Mouse (Mus musculus) heart, adult 2 months (tissue): Measurements from ENCODE around the gene Fam162a. TPM values are rescaled to one million over a fixed set of nuclear protein-coding genes. Genes with fewer than 3 reads are reported as not detected.
A peak's percentile ranks its signal among the peaks of the same experiment; 100 is the strongest.
"Not testable (repeated sequence)": the region's sequence is repeated elsewhere in the genome, so short reads cannot be mapped to it uniquely, and the experiment has no call there.

Experiments used
- DNase-seq, 2 experiments: peaks; one replicate each; pipeline ENCODE4 v3.0.0; 2021
- H3K27ac ChIP-seq: fragments of 200-600 bp; 2 replicates; pipeline ENCODE4 v1.8.1; 2022
- H3K27me3 ChIP-seq: fragments of 200-500 bp; 2 replicates; pipeline ENCODE4 v1.6.1; 2012; ENCODE audit warnings: mild to moderate bottlenecking, low read length, inconsistent platforms, mixed read lengths; ENCODE audit not compliant: control insufficient read depth, insufficient read depth
- H3K36me3 ChIP-seq: fragments of 200-500 bp; 2 replicates; pipeline ENCODE4 v1.6.1; 2012; ENCODE audit warnings: low read length, inconsistent platforms; ENCODE audit not compliant: control insufficient read depth, insufficient read depth
- H3K4me1 ChIP-seq: fragments of 200-500 bp; 2 replicates; pipeline ENCODE4 v1.6.1; 2011; ENCODE audit warnings: low read length; ENCODE audit not compliant: control insufficient read depth, insufficient read depth
- H3K4me3 ChIP-seq: fragments of 200-600 bp; 2 replicates; pipeline ENCODE4 v1.8.1; 2022
- H3K79me2 ChIP-seq: fragments of 200-500 bp; replicated peaks from 2 replicates; pipeline ENCODE4 v1.6.1; 2012; ENCODE audit warnings: mild to moderate bottlenecking, inconsistent platforms, low read length, moderate library complexity, mixed read lengths; ENCODE audit not compliant: control insufficient read depth, insufficient read depth
- H3K9ac ChIP-seq: fragments of 200-500 bp; 2 replicates; pipeline ENCODE4 v1.6.1; 2012; ENCODE audit warnings: low read depth, mild to moderate bottlenecking, control low read depth, inconsistent platforms, low read length, mixed read lengths
- CTCF ChIP-seq: fragments of 200-600 bp; IDR thresholded peaks from 2 replicates; pipeline ENCODE4 v1.8.1; 2022; ENCODE audit warnings: antibody characterized with exemption, mild to moderate bottlenecking, moderate library complexity
- EP300 ChIP-seq: fragments of 200-500 bp; IDR thresholded peaks from 2 replicates; pipeline ENCODE4 v1.6.1; 2011; ENCODE audit warnings: low read depth, low read length, control low read depth; ENCODE audit not compliant: insufficient read depth
- POLR2A ChIP-seq: fragments of 200-500 bp; IDR thresholded peaks from 2 replicates; pipeline ENCODE4 v1.6.1; 2011; ENCODE audit warnings: mild to moderate bottlenecking, low read depth, low read length, control low read depth; ENCODE audit not compliant: insufficient read depth
- WGBS: fragments of 180-500 bp; shearing (Covaris S2); methylation state at CpG from one replicate; pipeline ENCODE4 v1.1.7; 2018; 5-methylcytosine and 5-hydroxymethylcytosine counted together
- intact Hi-C: fragments of 180-260 bp; cut with DNase I; formaldehyde crosslinking; loops from one replicate; pipeline ENCODE4 v1.15.1; 2025
- polyA plus RNA-seq: library from polyadenylated mRNA; depleted of rRNA; stranded (reverse); fragments of >200 nt; gene quantifications from 2 replicates; pipeline ENCODE4 v1.2.3, GENCODE M21; 2012
- total RNA-seq, 2 experiments: library from RNA; stranded (reverse); gene quantifications; 2 replicates each; pipeline ENCODE4 v1.2.3; 2021

Gene Fam162a
- total and polyA plus RNA-seq, 3 experiments: 95.0 to 248 (median 212) TPM

DNA sequence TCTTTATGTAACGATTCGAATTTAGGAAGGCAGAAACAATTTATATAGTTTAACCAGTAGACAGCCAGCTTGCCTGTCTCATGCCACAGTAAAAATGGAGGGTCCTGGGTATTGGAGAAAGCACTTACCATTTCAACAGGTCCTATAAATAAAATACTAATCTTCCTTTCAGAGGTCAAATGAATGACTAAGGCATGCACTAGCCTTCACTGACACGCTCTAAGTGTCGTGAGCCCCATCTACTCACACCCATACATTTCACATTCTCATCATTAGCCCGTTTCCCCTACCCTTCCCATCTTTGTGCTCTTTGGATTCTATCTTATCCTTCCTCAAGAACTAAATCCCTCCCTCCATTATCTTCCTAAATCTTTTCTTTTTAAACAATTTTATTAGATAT, 6.5 kb downstream of the Fam162a start:
- peaks cover 13% of the 10 kb centered on the region for H3K4me1 ChIP-seq
- no peak overlapping the region for H3K4me3 ChIP-seq
- 63% methylated on average over 5 of the region's 5 CpGs for WGBS
- peak overlapping the region; percentile 2; the same call in 1 of the 2 replicates for H3K27ac ChIP-seq
- intact Hi-C loops: no loop called here
- no peak for TF ChIP-seq POLR2A
- TF ChIP-seq CTCF: no peak
- TF ChIP-seq EP300: no peak
- DNase-seq: no peak
- H3K36me3 ChIP-seq: no peaks in the 10 kb centered on the region; the same call in 1 of the 2 replicates
- H3K27me3 ChIP-seq: no peaks in the 10 kb centered on the region
- H3K9ac ChIP-seq: no peak overlapping the region
- 0 out of 2 replicates have a peak, but pooled peaks cover 2% of the 10 kb centered on the region for H3K79me2 ChIP-seq

DNA sequence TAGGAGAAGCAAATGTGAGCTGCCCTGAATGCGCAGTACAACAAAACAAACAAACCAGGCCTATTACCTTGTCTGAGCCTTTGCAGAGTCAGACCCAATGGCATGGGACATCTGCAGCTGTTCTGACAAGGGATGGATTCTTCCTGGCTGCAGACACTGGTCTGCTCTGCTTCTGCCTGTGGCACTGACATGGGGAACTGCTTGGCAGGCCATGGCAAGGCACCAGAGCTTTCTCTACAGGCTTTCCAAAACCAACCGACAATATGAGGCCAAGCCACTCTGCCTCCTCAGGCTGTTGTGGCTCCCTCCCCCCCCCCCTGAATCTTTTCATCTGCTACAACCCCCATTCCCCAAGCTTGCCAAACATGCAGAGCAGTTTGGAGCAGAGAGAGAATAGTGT, 8.1 kb downstream of the Fam162a start:
- TF ChIP-seq POLR2A (no peak), EP300 (no peak), CTCF (no peak)
- intact Hi-C loops: no loop called here
- Histone ChIP-seq H3K4me3 (no peak overlapping the region), H3K4me1 (peaks cover 12% of the 10 kb centered on the region), H3K9ac (no peak overlapping the region), H3K27me3 (no peaks in the 10 kb centered on the region), H3K36me3 (no peaks in the 10 kb centered on the region; the same call in 1 of the 2 replicates), H3K79me2 (0 out of 2 replicates have a peak, but pooled peaks cover 2% of the 10 kb centered on the region), H3K27ac (peak overlapping the region; percentile 57)
- 61% methylated on average over 2 of the region's 2 CpGs for WGBS
- DNase-seq: no peak

- H3K4me3 ChIP-seq, H3K79me2 ChIP-seq, H3K36me3 ChIP-seq, H3K9ac ChIP-seq, H3K27me3 ChIP-seq, intact Hi-C loops, DNase-seq, H3K27ac ChIP-seq: not testable (repeated sequence)
- H3K4me1 ChIP-seq: peaks cover 14% of the 10 kb centered on the region
- WGBS: 67% methylated on average over 1 of the region's 1 CpGs
Observed at GRCm38 (mm10) chr16:36062534-36062933, 8.9 kb downstream of the Fam162a start.

GRCm38 (mm10) chr16:36057933-36058475, 13.4 kb downstream of the Fam162a start:
- H3K4me1 ChIP-seq: peaks cover 6% of the 10 kb centered on the region
- H3K27ac ChIP-seq: peak overlapping the region; percentile 33; the same call in 1 of the 2 replicates
- no peak overlapping the region for H3K4me3 ChIP-seq
- H3K9ac ChIP-seq: no peak overlapping the region
- intact Hi-C loops: no loop called here
- peaks cover 2% of the 10 kb centered on the region; the same call in 1 of the 2 replicates for H3K36me3 ChIP-seq
- H3K79me2 ChIP-seq: 0 out of 2 replicates have a peak, but pooled peaks cover 2% of the 10 kb centered on the region
- DNase-seq: peak in 1 of 2 experiments; percentile 54
- 42% methylated on average over 8 of the region's 8 CpGs for WGBS
- no peaks in the 10 kb centered on the region for H3K27me3 ChIP-seq
- TF ChIP-seq EP300 (no peak), CTCF (no peak), POLR2A (no peak)

DNA sequence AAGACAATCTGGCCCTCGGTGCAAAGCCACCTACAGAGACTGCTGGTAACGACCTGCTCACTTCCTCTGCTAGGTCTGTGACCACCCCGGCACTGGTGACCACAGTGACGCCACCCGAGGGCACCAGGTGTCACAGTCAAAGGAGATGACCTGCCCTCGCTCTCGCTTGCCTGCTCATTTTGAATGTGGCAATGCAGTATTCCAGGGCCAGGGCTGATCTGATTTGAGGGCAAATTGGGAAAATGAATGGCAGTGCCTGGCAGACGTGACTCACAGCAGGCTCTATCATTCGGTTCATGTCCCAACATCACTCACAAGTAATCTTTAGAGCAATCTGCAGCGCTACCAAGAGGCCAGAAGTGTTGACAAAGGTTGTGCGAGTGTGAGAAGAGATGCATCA, 15.0 kb downstream of the Fam162a start:
- no peak overlapping the region for H3K27ac ChIP-seq

DNA sequence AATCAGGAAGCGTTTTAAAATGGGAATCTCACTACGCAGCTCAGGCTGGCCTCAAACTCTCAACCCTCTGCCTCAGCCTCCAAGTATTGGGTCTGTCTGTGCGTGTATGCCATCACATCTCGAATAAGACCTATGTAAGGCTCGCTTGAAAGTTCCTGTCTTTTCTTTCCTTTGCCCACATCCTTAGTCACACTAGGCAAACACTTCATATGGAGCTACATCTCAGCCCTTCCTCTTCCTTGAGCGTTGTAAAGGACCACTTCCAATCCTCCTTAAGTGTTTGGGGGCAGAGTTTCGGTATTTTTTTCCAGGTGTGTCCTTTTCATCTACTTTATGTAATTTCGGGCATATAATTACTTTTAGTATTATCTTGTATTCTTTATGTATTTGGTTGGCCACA, 16.5 kb downstream of the Fam162a start:
- no peak for DNase-seq
- Histone ChIP-seq H3K4me1 (peaks cover 4% of the 10 kb centered on the region), H3K27me3 (no peaks in the 10 kb centered on the region), H3K4me3 (no peak overlapping the region), H3K27ac (no peak overlapping the region), H3K9ac (no peak overlapping the region), H3K79me2 (no peaks in the 10 kb centered on the region), H3K36me3 (peaks cover 2% of the 10 kb centered on the region; the same call in 1 of the 2 replicates)
- intact Hi-C loops: no loop called here
- WGBS: 95% methylated on average over 8 of the region's 8 CpGs
- no peak for TF ChIP-seq POLR2A
- no peak for TF ChIP-seq CTCF
- TF ChIP-seq EP300: no peak

More for the DNA sequence above, 15.0 kb downstream of the Fam162a start:
- Histone ChIP-seq H3K4me3 (no peak overlapping the region), H3K4me1 (peaks cover 4% of the 10 kb centered on the region), H3K36me3 (peaks cover 2% of the 10 kb centered on the region; the same call in 1 of the 2 replicates), H3K9ac (no peak overlapping the region), H3K27me3 (no peaks in the 10 kb centered on the region), H3K79me2 (0 out of 2 replicates have a peak, but pooled peaks cover 2% of the 10 kb centered on the region)
- DNase-seq: no peak
- intact Hi-C loops: no loop called here
- WGBS: 86% methylated on average over 11 of the region's 11 CpGs
- TF ChIP-seq POLR2A: no peak
